Mouse (Mus musculus) brain, embryonic 14.5 days (tissue): ENCODE data around the gene Eps8.

ENCODE experiments used
- CTCF ChIP-seq: fragments of 200-500 bp; IDR thresholded peaks from 2 replicates; pipeline ENCODE4 v1.5.1; 2012; ENCODE audit warnings: inconsistent platforms, mild to moderate bottlenecking, moderate library complexity, borderline replicate concordance; ENCODE audit not compliant: insufficient read depth, insufficient read length; ENCODE audit errors: extremely low read depth
- POLR2A ChIP-seq: fragments of 200-500 bp; IDR thresholded peaks from 2 replicates; pipeline ENCODE4 v1.6.1; 2012; ENCODE audit warnings: mild to moderate bottlenecking, inconsistent platforms, borderline replicate concordance; ENCODE audit not compliant: poor library complexity, insufficient read depth, insufficient read length, severe bottlenecking; ENCODE audit errors: extremely low read depth

GRCm38 (mm10) chr6:137547555-137547954 is 107.1 kb downstream of the Eps8 start:
- TF ChIP-seq POLR2A: no peak
- no peak for TF ChIP-seq CTCF
